Mouse (Mus musculus) lung, embryonic 15.5 days (tissue): ENCODE results near the gene Ttc6. TPM values are rescaled to one million over a fixed set of nuclear protein-coding genes. Genes with fewer than 3 reads are reported as not detected.

Source experiments
- ATAC-seq: fragments of 200-750 bp; cut with Nextera tagmentation; 2 replicates; pipeline ENCODE4 v1.8.0; 2017; ENCODE audit warnings: moderate number of reproducible peaks, borderline replicate concordance; ENCODE audit not compliant: low FRiP score, low TSS enrichment; ENCODE audit errors: extremely low read depth
- H3K27ac ChIP-seq: fragments of 300-500 bp; sonication (generic); 2 replicates; pipeline ENCODE4 v1.5.1; 2015; ENCODE audit warnings: moderate library complexity, mild to moderate bottlenecking, inconsistent platforms
- H3K27me3 ChIP-seq: fragments of 300-500 bp; sonication (generic); 2 replicates; pipeline ENCODE4 v1.6.1; 2015; ENCODE audit warnings: inconsistent platforms
- H3K36me3 ChIP-seq: fragments of 300-500 bp; sonication (generic); 2 replicates; pipeline ENCODE4 v1.6.1; 2015; ENCODE audit warnings: inconsistent platforms
- H3K4me1 ChIP-seq: fragments of 300-500 bp; sonication (generic); 2 replicates; pipeline ENCODE4 v1.6.1; 2015; ENCODE audit warnings: inconsistent platforms
- H3K4me2 ChIP-seq: fragments of 300-500 bp; sonication (generic); 2 replicates; pipeline ENCODE4 v1.6.1; 2015; ENCODE audit warnings: inconsistent platforms, mild to moderate bottlenecking, moderate library complexity
- H3K4me3 ChIP-seq: fragments of 300-500 bp; sonication (generic); 2 replicates; pipeline ENCODE4 v1.5.1; 2015; ENCODE audit warnings: mild to moderate bottlenecking, inconsistent platforms
- H3K9ac ChIP-seq: fragments of 300-500 bp; sonication (generic); 2 replicates; pipeline ENCODE4 v1.6.1; 2015; ENCODE audit warnings: inconsistent platforms
- H3K9me3 ChIP-seq: fragments of 300-500 bp; sonication (generic); 2 replicates; pipeline ENCODE4 v1.6.1; 2016; ENCODE audit warnings: inconsistent platforms
- WGBS: fragments of 180-500 bp; shearing (Covaris S2); methylation state at CpG from one replicate; pipeline ENCODE4 v1.1.7; 2015; 5-methylcytosine and 5-hydroxymethylcytosine counted together
- polyA plus RNA-seq: library from polyadenylated mRNA; unstranded; fragments of >200 nt; fragmentation: Nextera tagmentation; extraction: Ambion mirVana; gene quantifications from 2 replicates; pipeline ENCODE4 v1.2.1, GENCODE M21; 2015

Gene Ttc6
- polyA plus RNA-seq, 1 experiment from 2014 or later, result 7.4 TPM

- Histone ChIP-seq H3K9ac (no peak overlapping the region), H3K4me2 (no peak overlapping the region), H3K9me3 (no peaks in the 10 kb centered on the region), H3K27me3 (no peaks in the 10 kb centered on the region), H3K36me3 (no peaks in the 10 kb centered on the region), H3K4me3 (no peak overlapping the region), H3K27ac (no peak overlapping the region), H3K4me1 (no peaks in the 10 kb centered on the region)
- 38% methylated on average over 5 of the region's 5 CpGs for WGBS
- ATAC-seq, result peak; percentile 65; the same call in 1 of the 2 replicates
Observed at GRCm38 (mm10) chr12:57607624-57608023, 43.7 kb downstream of the Ttc6 start.

- no peaks in the 10 kb centered on the region for H3K27me3 ChIP-seq
- WGBS, result 56% methylated on average over 4 of the region's 4 CpGs
- H3K9ac ChIP-seq, result no peak overlapping the region
- H3K4me1 ChIP-seq, result no peaks in the 10 kb centered on the region
- H3K4me2 ChIP-seq, result no peak overlapping the region
- H3K36me3 ChIP-seq, result no peaks in the 10 kb centered on the region
- H3K4me3 ChIP-seq, result no peak overlapping the region
- H3K9me3 ChIP-seq, result no peaks in the 10 kb centered on the region
- ATAC-seq, result no peak
- H3K27ac ChIP-seq, result no peak overlapping the region
Observed at GRCm38 (mm10) chr12:57615137-57615536, 51.2 kb downstream of the Ttc6 start.

GRCm38 (mm10) chr12:57622030-57622429 is 58.1 kb downstream of the Ttc6 start:
- 69% methylated on average over 5 of the region's 5 CpGs for WGBS
- no peaks in the 10 kb centered on the region for H3K36me3 ChIP-seq
- no peak overlapping the region for H3K4me2 ChIP-seq
- ATAC-seq, result no peak
- no peak overlapping the region for H3K27ac ChIP-seq
- no peaks in the 10 kb centered on the region for H3K9me3 ChIP-seq
- H3K4me3 ChIP-seq, result no peak overlapping the region
- no peaks in the 10 kb centered on the region for H3K27me3 ChIP-seq
- H3K4me1 ChIP-seq, result no peaks in the 10 kb centered on the region
- H3K9ac ChIP-seq, result no peak overlapping the region

GRCm38 (mm10) chr12:57623264-57623663 is 59.4 kb downstream of the Ttc6 start:
- Histone ChIP-seq H3K4me2 (no peak overlapping the region), H3K9me3 (no peaks in the 10 kb centered on the region), H3K4me3 (no peak overlapping the region), H3K27me3 (no peaks in the 10 kb centered on the region), H3K9ac (no peak overlapping the region), H3K27ac (no peak overlapping the region), H3K4me1 (no peaks in the 10 kb centered on the region), H3K36me3 (no peaks in the 10 kb centered on the region)
- 14% methylated on average over 7 of the region's 7 CpGs for WGBS
- no peak for ATAC-seq

GRCm38 (mm10) chr12:57624011-57624608 is 60.2 kb downstream of the Ttc6 start:
- Histone ChIP-seq H3K9ac (no peak overlapping the region), H3K27ac (no peak overlapping the region), H3K27me3 (no peaks in the 10 kb centered on the region), H3K9me3 (no peaks in the 10 kb centered on the region), H3K4me2 (no peak overlapping the region), H3K4me1 (no peaks in the 10 kb centered on the region), H3K36me3 (no peaks in the 10 kb centered on the region), H3K4me3 (no peak overlapping the region)
- 14% methylated on average over 4 of the region's 4 CpGs for WGBS
- no peak for ATAC-seq

GRCm38 (mm10) chr12:57650011-57650410 is 86.1 kb downstream of the Ttc6 start:
- H3K36me3 ChIP-seq, result no peaks in the 10 kb centered on the region
- no peak overlapping the region for H3K4me2 ChIP-seq
- 67% methylated on average over 4 of the region's 4 CpGs for WGBS
- no peak overlapping the region for H3K27ac ChIP-seq
- no peaks in the 10 kb centered on the region for H3K4me1 ChIP-seq
- H3K4me3 ChIP-seq, result no peak overlapping the region
- no peaks in the 10 kb centered on the region for H3K9me3 ChIP-seq
- no peak overlapping the region for H3K9ac ChIP-seq
- ATAC-seq, result no peak
- no peaks in the 10 kb centered on the region for H3K27me3 ChIP-seq

GRCm38 (mm10) chr12:57650677-57651076 is 86.8 kb downstream of the Ttc6 start:
- no peaks in the 10 kb centered on the region for H3K36me3 ChIP-seq
- H3K4me1 ChIP-seq, result no peaks in the 10 kb centered on the region
- H3K9ac ChIP-seq, result no peak overlapping the region
- no peaks in the 10 kb centered on the region for H3K9me3 ChIP-seq
- H3K4me3 ChIP-seq, result no peak overlapping the region
- H3K4me2 ChIP-seq, result no peak overlapping the region
- 72% methylated on average over 8 of the region's 8 CpGs for WGBS
- no peaks in the 10 kb centered on the region for H3K27me3 ChIP-seq
- no peak overlapping the region for H3K27ac ChIP-seq
- ATAC-seq, result no peak

GRCm38 (mm10) chr12:57662986-57663674 is 99.2 kb downstream of the Ttc6 start:
- Histone ChIP-seq H3K9me3 (no peaks in the 10 kb centered on the region), H3K4me1 (peaks cover 3% of the 10 kb centered on the region; the same call in 1 of the 2 replicates), H3K36me3 (no peaks in the 10 kb centered on the region), H3K4me3 (no peak overlapping the region), H3K4me2 (no peak overlapping the region), H3K27me3 (no peaks in the 10 kb centered on the region), H3K9ac (no peak overlapping the region), H3K27ac (peak overlapping the region; percentile 44; the same call in 1 of the 2 replicates)
- no peak for ATAC-seq
- 37% methylated on average over 10 of the region's 10 CpGs for WGBS

GRCm38 (mm10) chr12:57672414-57672813 is 108.5 kb downstream of the Ttc6 start:
- H3K27me3 ChIP-seq, result no peaks in the 10 kb centered on the region
- H3K9me3 ChIP-seq, result no peaks in the 10 kb centered on the region
- WGBS, result 75% methylated on average over 2 of the region's 2 CpGs
- ATAC-seq, result no peak
- no peak overlapping the region for H3K4me3 ChIP-seq
- no peak overlapping the region for H3K9ac ChIP-seq
- H3K4me2 ChIP-seq, result no peak overlapping the region
- H3K4me1 ChIP-seq, result no peaks in the 10 kb centered on the region
- no peaks in the 10 kb centered on the region for H3K36me3 ChIP-seq
- no peak overlapping the region for H3K27ac ChIP-seq

GRCm38 (mm10) chr12:57684967-57685423 is 121.1 kb downstream of the Ttc6 start:
- H3K4me2 ChIP-seq, result no peak overlapping the region
- H3K9me3 ChIP-seq, result no peaks in the 10 kb centered on the region
- H3K27me3 ChIP-seq, result no peaks in the 10 kb centered on the region
- H3K9ac ChIP-seq, result no peak overlapping the region
- no peak overlapping the region for H3K4me3 ChIP-seq
- no peak overlapping the region for H3K27ac ChIP-seq
- no peaks in the 10 kb centered on the region for H3K4me1 ChIP-seq
- H3K36me3 ChIP-seq, result no peaks in the 10 kb centered on the region
- peak; percentile 49; the same call in 1 of the 2 replicates for ATAC-seq
- WGBS, result 46% methylated on average over 9 of the region's 9 CpGs

- 88% methylated on average over 1 of the region's 1 CpGs for whole genome bisulfite sequencing
- Histone ChIP-seq H3K9me3 (no peaks in the 10 kb centered on the region), H3K4me2 (no peak overlapping the region), H3K27ac (no peak overlapping the region), H3K4me3 (no peak overlapping the region), H3K36me3 (no peaks in the 10 kb centered on the region), H3K27me3 (no peaks in the 10 kb centered on the region), H3K9ac (no peak overlapping the region), H3K4me1 (no peaks in the 10 kb centered on the region)
- no peak for ATAC-seq
Observed at GRCm38 (mm10) chr12:57709966-57710365, 146.1 kb downstream of the Ttc6 start.

GRCm38 (mm10) chr12:57764720-57765119 is 200.8 kb downstream of the Ttc6 start:
- Histone ChIP-seq H3K27ac (no peak overlapping the region), H3K9ac (no peak overlapping the region), H3K27me3 (no peaks in the 10 kb centered on the region), H3K4me3 (no peak overlapping the region), H3K4me1 (no peaks in the 10 kb centered on the region), H3K36me3 (no peaks in the 10 kb centered on the region), H3K9me3 (no peaks in the 10 kb centered on the region), H3K4me2 (no peak overlapping the region)
- no peak for ATAC-seq
- WGBS, result 73% methylated on average over 7 of the region's 7 CpGs
